Mouse (Mus musculus): Measurements from ENCODE around the gene Ppp1r15a.
A peak's percentile ranks its signal among the peaks of the same experiment; 100 is the strongest.

DNA sequence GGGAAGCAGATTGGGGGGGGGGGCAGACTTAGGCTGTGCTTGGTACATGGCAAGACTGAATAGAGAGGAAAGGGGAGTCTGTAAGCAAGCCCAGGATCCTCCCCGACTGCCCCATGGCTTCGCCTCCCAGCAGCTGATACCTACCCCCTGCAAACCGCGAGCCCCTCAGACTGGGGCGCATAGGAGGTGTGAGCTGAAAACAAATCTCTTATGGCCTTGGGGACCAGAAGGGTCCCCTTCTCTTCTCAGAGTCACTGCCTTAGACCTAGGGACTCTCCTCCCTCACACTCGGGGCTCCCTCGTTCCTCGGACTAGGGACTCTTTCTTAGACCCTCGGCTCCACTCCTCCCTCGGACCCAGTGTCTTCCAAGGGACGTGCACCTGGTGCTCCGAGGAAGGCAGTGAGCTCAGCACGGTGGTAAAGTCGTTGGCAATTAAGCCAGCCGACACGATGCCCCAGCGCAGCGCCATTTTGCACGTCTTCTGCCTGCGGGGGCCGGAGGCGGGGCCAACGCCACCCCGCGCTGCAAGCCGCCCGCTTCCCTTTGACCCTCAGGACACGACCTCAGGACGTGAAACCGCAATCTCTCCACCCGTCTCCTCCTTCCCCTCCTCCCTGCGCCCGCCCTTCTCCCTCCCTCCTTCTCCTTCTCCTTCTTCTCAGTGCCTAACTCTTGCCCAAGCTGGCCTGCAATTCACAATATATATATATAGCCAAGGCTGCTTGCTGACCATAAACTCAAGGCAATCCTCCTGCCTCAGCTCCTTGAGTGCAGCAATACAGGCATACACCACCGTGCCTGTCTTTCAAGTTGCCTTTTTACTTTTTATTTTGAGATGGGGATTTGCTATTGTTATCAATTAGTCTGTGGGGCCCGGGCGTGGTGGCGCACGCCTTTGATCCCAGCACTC lies 37.5 kb downstream of the Ppp1r15a start, which contains the start of gene Dhdh:
- TF ChIP-seq POLR2A (IDR thresholded peaks at IDR 0.05; ENCODE audit: extremely low read depth, insufficient read depth, low read length): peak; percentile 53; the same call in 1 of the 2 replicates
- no peak for TF ChIP-seq CTCF (IDR thresholded peaks at IDR 0.05; ENCODE audit: extremely low read depth, insufficient read depth, low read length)

All from cortical plate, adult 2 months (tissue).